Mouse (Mus musculus) kidney, embryonic 15.5 days (tissue): ENCODE measurements around the gene Bdh1. TPM values are rescaled to one million over a fixed set of nuclear protein-coding genes. Genes with fewer than 3 reads are reported as not detected.
"Not testable (repeated sequence)": the region's sequence is repeated elsewhere in the genome, so short reads cannot be mapped to it uniquely, and the experiment has no call there.

Experiments
- ATAC-seq: fragments of 200-750 bp; cut with Nextera tagmentation; replicated peaks from 2 replicates; pipeline ENCODE4 v1.8.0; 2017; ENCODE audit warnings: moderate TSS enrichment; ENCODE audit not compliant: low FRiP score
- H3K27ac ChIP-seq: fragments of 300-500 bp; sonication (generic); 2 replicates; pipeline ENCODE4 v1.5.1; 2015; ENCODE audit warnings: mild to moderate bottlenecking, inconsistent platforms
- H3K27me3 ChIP-seq: fragments of 300-500 bp; sonication (generic); 2 replicates; pipeline ENCODE4 v1.6.1; 2015; ENCODE audit warnings: inconsistent platforms
- H3K36me3 ChIP-seq: fragments of 300-500 bp; sonication (generic); 2 replicates; pipeline ENCODE4 v1.6.1; 2015; ENCODE audit warnings: inconsistent platforms
- H3K4me1 ChIP-seq: fragments of 300-500 bp; sonication (generic); 2 replicates; pipeline ENCODE4 v1.6.1; 2015; ENCODE audit warnings: inconsistent platforms
- H3K4me2 ChIP-seq: fragments of 300-500 bp; sonication (generic); 2 replicates; pipeline ENCODE4 v1.6.1; 2015; ENCODE audit warnings: moderate library complexity, mild to moderate bottlenecking, inconsistent platforms
- H3K4me3 ChIP-seq: fragments of 300-500 bp; sonication (generic); replicated peaks from 2 replicates; pipeline ENCODE4 v1.5.1; 2015; ENCODE audit warnings: mild to moderate bottlenecking, inconsistent platforms
- H3K9ac ChIP-seq: fragments of 300-500 bp; sonication (generic); 2 replicates; pipeline ENCODE4 v1.6.1; 2015; ENCODE audit warnings: mild to moderate bottlenecking, inconsistent platforms
- H3K9me3 ChIP-seq: fragments of 300-500 bp; sonication (generic); replicated peaks from 2 replicates; pipeline ENCODE4 v1.6.1; 2016; ENCODE audit warnings: inconsistent platforms
- WGBS: fragments of 180-500 bp; shearing (Covaris S2); methylation state at CpG from one replicate; pipeline ENCODE4 v1.1.7; 2015; ENCODE audit warnings: mixed read lengths; 5-methylcytosine and 5-hydroxymethylcytosine counted together
- polyA plus RNA-seq: library from polyadenylated mRNA; unstranded; fragments of >200 nt; fragmentation: Nextera tagmentation; extraction: Ambion mirVana; gene quantifications from 2 replicates; pipeline ENCODE4 v1.2.1, GENCODE M21; 2015

The Bdh1 gene
- polyA plus RNA-seq, 1 experiment from 2014 or later: 23.6 TPM

DNA sequence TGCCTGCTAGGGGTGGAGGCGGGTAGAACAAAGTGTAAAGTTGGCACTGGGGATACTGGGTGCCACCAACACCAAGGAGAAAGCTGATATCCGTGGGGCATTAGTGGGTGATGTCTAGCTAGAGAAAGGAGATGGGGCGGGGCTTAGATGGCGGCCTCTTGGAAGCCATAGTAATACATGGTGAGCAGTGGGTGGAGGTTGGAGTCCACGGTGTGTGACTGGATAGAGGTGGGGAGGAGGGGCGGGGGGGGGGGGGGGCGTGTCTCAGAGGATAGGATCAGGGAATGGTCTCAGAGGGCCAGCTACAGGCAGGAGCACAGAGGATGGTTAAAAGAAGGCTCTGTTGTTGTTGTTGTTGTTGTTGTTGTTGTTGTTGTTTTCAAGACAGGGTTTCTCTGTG is 30.4 kb downstream of the Bdh1 start:
- H3K4me1 ChIP-seq: peaks cover 31% of the 10 kb centered on the region
- H3K4me2 ChIP-seq: 0 out of 2 replicates have a peak overlapping the region, but pooled peaks have one; percentile 16
- no peak for ATAC-seq
- no peak overlapping the region for H3K4me3 ChIP-seq
- H3K27me3 ChIP-seq: no peaks in the 10 kb centered on the region
- H3K27ac ChIP-seq: no peak overlapping the region
- H3K9me3 ChIP-seq: no peaks in the 10 kb centered on the region
- H3K36me3 ChIP-seq: 0 out of 2 replicates have a peak, but pooled peaks cover 3% of the 10 kb centered on the region
- WGBS: 71% methylated on average over 5 of the region's 7 CpGs
- H3K9ac ChIP-seq: no peak overlapping the region

DNA sequence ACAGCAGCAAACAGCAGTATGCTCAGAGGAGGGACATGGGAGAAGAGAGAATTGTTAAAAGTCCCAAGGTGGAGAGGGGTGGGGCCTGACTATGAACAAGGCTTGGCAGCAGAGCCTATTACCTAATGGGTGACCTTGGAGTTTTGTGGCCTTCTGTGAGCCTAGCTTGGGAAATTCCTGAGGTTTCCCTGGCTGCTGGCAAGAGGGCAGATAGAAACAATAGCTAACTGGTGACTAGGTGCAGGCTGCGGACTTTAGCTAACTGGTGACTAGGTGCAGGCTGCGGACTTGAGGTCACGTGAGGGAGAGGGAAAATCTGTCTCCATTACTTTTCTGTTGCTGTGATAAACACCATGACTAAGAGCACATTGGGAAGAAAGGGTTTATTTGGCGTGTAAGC is 31.9 kb downstream of the Bdh1 start:
- Histone ChIP-seq H3K27me3 (no peaks in the 10 kb centered on the region), H3K9ac (no peak overlapping the region), H3K4me3 (no peak overlapping the region), H3K36me3 (0 out of 2 replicates have a peak, but pooled peaks cover 3% of the 10 kb centered on the region), H3K27ac (no peak overlapping the region), H3K4me1 (peaks cover 39% of the 10 kb centered on the region), H3K9me3 (no peaks in the 10 kb centered on the region), H3K4me2 (no peak overlapping the region)
- WGBS: 86% methylated on average over 4 of the region's 4 CpGs
- no peak for ATAC-seq

- no peak overlapping the region for H3K27ac ChIP-seq
- no peaks in the 10 kb centered on the region for H3K27me3 ChIP-seq
- H3K4me1 ChIP-seq: peaks cover 50% of the 10 kb centered on the region
- H3K36me3 ChIP-seq: 0 out of 2 replicates have a peak, but pooled peaks cover 3% of the 10 kb centered on the region
- ATAC-seq: no peak
- H3K4me2 ChIP-seq: no peak overlapping the region
- no peak overlapping the region for H3K9ac ChIP-seq
- no peak overlapping the region for H3K4me3 ChIP-seq
- no peaks in the 10 kb centered on the region for H3K9me3 ChIP-seq
- WGBS: 67% methylated on average over 21 of the region's 21 CpGs
Measured at GRCm38 (mm10) chr16:31455276-31456045, 33.4 kb downstream of the Bdh1 start.

- Histone ChIP-seq H3K36me3 (0 out of 2 replicates have a peak, but pooled peaks cover 3% of the 10 kb centered on the region), H3K4me2 (peak overlapping the region; percentile 73), H3K4me3 (peak overlapping the region; percentile 45), H3K9ac (peak overlapping the region; percentile 42; the same call in 1 of the 2 replicates), H3K4me1 (peaks cover 39% of the 10 kb centered on the region), H3K27ac (peak overlapping the region; percentile 56), H3K9me3 (no peaks in the 10 kb centered on the region), H3K27me3 (no peaks in the 10 kb centered on the region)
- WGBS: 2% methylated on average over 17 of the region's 17 CpGs
- ATAC-seq: peak; percentile 34; the same call in 1 of the 2 replicates
Measured at GRCm38 (mm10) chr16:31458229-31458918, 36.3 kb downstream of the Bdh1 start.

DNA sequence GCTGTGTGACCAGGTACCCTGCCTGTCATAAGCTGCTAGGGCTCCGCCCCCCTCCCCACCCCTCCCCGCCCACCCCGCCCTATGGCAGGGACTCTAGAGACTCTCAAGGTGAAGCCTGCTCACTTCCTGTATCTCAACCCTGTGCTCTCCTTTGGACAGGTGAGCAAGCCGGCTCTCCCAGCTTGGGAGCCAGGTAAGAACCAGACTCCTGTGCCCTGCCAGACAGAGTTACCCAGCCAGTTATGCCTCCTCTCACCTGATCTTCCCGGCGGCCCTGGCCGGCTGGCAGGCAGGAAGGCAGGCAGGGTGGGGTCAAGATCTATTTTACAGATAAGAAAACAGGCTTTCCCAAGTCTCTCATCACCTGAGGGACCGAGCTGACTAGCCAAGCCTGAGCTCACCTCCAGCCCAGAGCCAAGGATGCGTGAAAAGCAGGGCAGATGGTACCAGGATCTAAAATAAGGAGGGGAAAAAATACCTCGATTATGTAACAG is 37.9 kb downstream of the Bdh1 start:
- 0 out of 2 replicates have a peak, but pooled peaks cover 3% of the 10 kb centered on the region for H3K36me3 ChIP-seq
- peak overlapping the region; percentile 8; the same call in 1 of the 2 replicates for H3K4me2 ChIP-seq
- ATAC-seq: peak; percentile 82
- H3K27me3 ChIP-seq: no peaks in the 10 kb centered on the region
- 32% methylated on average over 10 of the region's 10 CpGs for WGBS
- H3K9ac ChIP-seq: no peak overlapping the region
- H3K9me3 ChIP-seq: no peaks in the 10 kb centered on the region
- H3K27ac ChIP-seq: peak overlapping the region; percentile 71
- peaks cover 37% of the 10 kb centered on the region for H3K4me1 ChIP-seq
- no peak overlapping the region for H3K4me3 ChIP-seq

DNA sequence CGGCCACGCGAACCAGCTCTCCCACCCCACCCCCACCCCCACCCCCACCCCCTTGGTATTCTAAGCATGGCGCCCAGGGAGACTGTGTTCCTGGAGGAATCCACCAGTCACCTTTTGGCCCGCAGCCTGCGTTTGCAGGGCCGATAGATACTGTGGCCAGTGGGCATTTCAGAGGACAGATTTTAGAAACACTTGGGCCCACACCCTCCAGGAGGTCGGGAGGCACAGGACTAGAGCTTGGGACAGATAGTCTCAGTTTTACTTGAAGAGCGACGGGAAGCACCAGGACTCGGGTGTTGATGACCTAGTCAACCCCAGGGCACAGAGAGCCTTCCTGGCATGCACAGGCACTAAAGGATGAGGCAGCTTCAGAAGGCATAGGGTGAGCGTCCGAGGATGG is 38.4 kb downstream of the Bdh1 start:
- 46% methylated on average over 13 of the region's 13 CpGs for WGBS
- H3K27me3 ChIP-seq: no peaks in the 10 kb centered on the region
- H3K9ac ChIP-seq: no peak overlapping the region
- H3K27ac ChIP-seq: peak overlapping the region; percentile 71
- 0 out of 2 replicates have a peak, but pooled peaks cover 3% of the 10 kb centered on the region for H3K36me3 ChIP-seq
- no peak overlapping the region for H3K4me3 ChIP-seq
- no peak; the same call in 1 of the 2 replicates for ATAC-seq
- peaks cover 34% of the 10 kb centered on the region for H3K4me1 ChIP-seq
- H3K4me2 ChIP-seq: 0 out of 2 replicates have a peak overlapping the region, but pooled peaks have one; percentile 8
- no peaks in the 10 kb centered on the region for H3K9me3 ChIP-seq

DNA sequence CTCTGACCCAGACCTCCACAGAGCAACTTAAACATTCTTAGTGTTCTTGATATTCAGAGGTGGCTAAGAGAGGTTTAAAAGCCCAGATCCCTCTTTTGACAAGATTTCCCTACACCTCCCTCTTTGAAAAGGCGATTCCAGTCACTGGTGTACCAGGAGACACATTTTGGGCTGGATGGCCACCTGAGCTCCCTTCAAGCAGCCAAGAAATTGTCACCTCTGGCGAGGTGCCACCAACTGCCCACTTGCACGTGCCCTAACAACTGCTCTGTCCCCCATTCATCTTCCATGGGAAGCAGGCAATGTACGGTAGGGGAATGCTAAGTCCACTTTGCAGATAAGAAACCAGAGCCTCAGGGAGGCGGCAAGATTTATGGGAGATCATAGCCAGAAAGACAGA is 39.0 kb downstream of the Bdh1 start:
- no peak overlapping the region for H3K9ac ChIP-seq
- H3K27me3 ChIP-seq: no peaks in the 10 kb centered on the region
- H3K4me2 ChIP-seq: no peak overlapping the region
- 50% methylated on average over 5 of the region's 5 CpGs for WGBS
- H3K4me3 ChIP-seq: no peak overlapping the region
- H3K36me3 ChIP-seq: 0 out of 2 replicates have a peak, but pooled peaks cover 3% of the 10 kb centered on the region
- peaks cover 36% of the 10 kb centered on the region for H3K4me1 ChIP-seq
- ATAC-seq: no peak
- H3K9me3 ChIP-seq: no peaks in the 10 kb centered on the region
- peak overlapping the region; percentile 71; the same call in 1 of the 2 replicates for H3K27ac ChIP-seq

DNA sequence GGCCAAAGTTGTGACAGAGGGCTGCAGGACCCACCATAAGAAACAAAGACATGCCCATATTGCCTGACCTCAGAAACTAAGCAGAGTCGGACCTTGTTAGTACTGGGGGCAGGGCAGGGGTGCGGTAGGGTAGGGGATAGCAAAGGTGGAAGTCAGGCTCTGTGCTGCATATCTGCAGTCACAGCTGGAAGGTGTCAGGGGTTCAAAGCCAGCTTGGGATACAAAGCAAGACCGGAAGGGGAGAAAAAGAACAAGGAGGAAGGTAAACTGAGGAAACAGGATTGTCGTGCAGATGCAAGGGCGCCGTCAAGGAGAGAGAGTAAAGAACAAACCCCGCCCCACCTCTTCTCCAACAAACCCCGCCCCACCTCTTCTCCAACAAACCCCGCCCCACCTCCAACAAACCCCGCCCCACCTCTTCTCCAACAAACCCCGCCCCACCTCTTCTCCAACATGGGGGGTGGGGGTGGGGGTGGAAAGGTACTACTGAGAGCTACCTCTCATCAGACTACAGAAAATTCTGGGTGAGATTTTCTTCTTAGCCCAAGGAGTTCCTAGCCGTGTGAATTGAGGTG is 40.1 kb downstream of the Bdh1 start:
- no peak overlapping the region for H3K4me2 ChIP-seq
- no peak overlapping the region for H3K4me3 ChIP-seq
- H3K4me1 ChIP-seq: peaks cover 36% of the 10 kb centered on the region
- WGBS: 32% methylated on average over 12 of the region's 12 CpGs
- no peak overlapping the region for H3K27ac ChIP-seq
- H3K36me3 ChIP-seq: no peaks in the 10 kb centered on the region
- no peaks in the 10 kb centered on the region for H3K27me3 ChIP-seq
- no peak for ATAC-seq
- H3K9me3 ChIP-seq: no peaks in the 10 kb centered on the region
- no peak overlapping the region for H3K9ac ChIP-seq

- Histone ChIP-seq H3K4me2 (no peak overlapping the region), H3K36me3 (no peaks in the 10 kb centered on the region), H3K4me3 (no peak overlapping the region), H3K9ac (no peak overlapping the region), H3K9me3 (no peaks in the 10 kb centered on the region), H3K4me1 (peaks cover 21% of the 10 kb centered on the region), H3K27me3 (no peaks in the 10 kb centered on the region), H3K27ac (no peak overlapping the region)
- 83% methylated on average over 5 of the region's 5 CpGs for WGBS
- ATAC-seq: no peak
Measured at GRCm38 (mm10) chr16:31464953-31465352, 42.9 kb downstream of the Bdh1 start.

DNA sequence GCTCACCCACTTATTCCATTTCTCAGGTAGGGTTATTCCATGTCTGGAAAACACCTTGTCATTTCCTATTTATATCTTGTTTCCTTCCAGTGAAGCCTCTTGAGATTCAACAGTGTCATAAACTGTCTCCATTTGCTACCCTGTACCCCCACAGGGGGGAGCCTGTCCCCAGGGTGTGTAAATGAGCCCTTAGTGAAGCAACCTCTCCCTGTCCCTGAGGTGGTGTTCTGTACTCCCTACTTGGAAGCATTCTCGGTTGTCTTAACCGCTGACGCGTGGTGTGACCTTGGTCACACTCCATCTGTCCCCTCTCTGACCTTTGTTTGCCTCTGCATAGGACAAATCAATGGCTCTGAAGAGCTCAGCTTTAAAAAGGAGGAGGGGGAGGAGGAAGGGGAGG is 43.5 kb downstream of the Bdh1 start:
- Histone ChIP-seq H3K4me2 (no peak overlapping the region), H3K27ac (no peak overlapping the region), H3K36me3 (no peaks in the 10 kb centered on the region), H3K4me1 (peaks cover 16% of the 10 kb centered on the region), H3K27me3 (no peaks in the 10 kb centered on the region), H3K9me3 (no peaks in the 10 kb centered on the region), H3K4me3 (no peak overlapping the region), H3K9ac (no peak overlapping the region)
- WGBS: 10% methylated on average over 4 of the region's 4 CpGs
- peak; percentile 57; the same call in 1 of the 2 replicates for ATAC-seq

- no peak overlapping the region for H3K4me3 ChIP-seq
- H3K36me3 ChIP-seq: no peaks in the 10 kb centered on the region
- H3K9me3 ChIP-seq: no peaks in the 10 kb centered on the region
- H3K9ac ChIP-seq: no peak overlapping the region
- H3K4me2 ChIP-seq: no peak overlapping the region
- no peaks in the 10 kb centered on the region for H3K27me3 ChIP-seq
- H3K27ac ChIP-seq: no peak overlapping the region
- no peak for ATAC-seq
- WGBS: 62% methylated on average over 5 of the region's 5 CpGs
- peaks cover 13% of the 10 kb centered on the region; the same call in 1 of the 2 replicates for H3K4me1 ChIP-seq
Measured at GRCm38 (mm10) chr16:31466106-31466505, 44.0 kb downstream of the Bdh1 start.

GRCm38 (mm10) chr16:31470819-31471218 is 48.7 kb downstream of the Bdh1 start:
- H3K36me3 ChIP-seq, H3K9ac ChIP-seq, ATAC-seq, H3K27ac ChIP-seq, H3K4me1 ChIP-seq, H3K4me2 ChIP-seq, H3K4me3 ChIP-seq, H3K27me3 ChIP-seq, H3K9me3 ChIP-seq: not testable (repeated sequence)
- 90% methylated on average over 4 of the region's 4 CpGs for WGBS
